Mouse (Mus musculus): Measurements from ENCODE around the gene Fam57a.
A peak's percentile ranks its signal among the peaks of the same experiment; 100 is the strongest.

Fam57a gene

GRCm38 (mm10) chr11:76179495-76180145 lies at the start of gene Fam57a, which contains the start of gene Vps53:
Gene Fam57a (plus strand): TSS chr11:76179671.
Gene Vps53 (minus strand): TSS chr11:76179647.
- DNase-seq: peak; percentile 94

GRCm38 (mm10) chr11:76130859-76131258 lies 48.6 kb upstream of the Fam57a start:
- DNase-seq: no peak

- DNase-seq: no peak
Measured at GRCm38 (mm10) chr11:76135641-76136437, 43.6 kb upstream of the Fam57a start.

- no peak for DNase-seq
Measured at GRCm38 (mm10) chr11:76137996-76138395, 41.5 kb upstream of the Fam57a start.

- no peak for DNase-seq
Measured at GRCm38 (mm10) chr11:76144386-76144785, 35.1 kb upstream of the Fam57a start.

GRCm38 (mm10) chr11:76145169-76145568 lies 34.3 kb upstream of the Fam57a start:
- DNase-seq: no peak

GRCm38 (mm10) chr11:76146187-76147010 lies 33.1 kb upstream of the Fam57a start:
- DNase-seq: no peak

- peak; percentile 30 for DNase-seq
Measured at GRCm38 (mm10) chr11:76148055-76149008, 31.1 kb upstream of the Fam57a start.

GRCm38 (mm10) chr11:76150980-76151379 lies 28.5 kb upstream of the Fam57a start:
- no peak for DNase-seq

GRCm38 (mm10) chr11:76153236-76153951 lies 26.1 kb upstream of the Fam57a start:
- no peak for DNase-seq

GRCm38 (mm10) chr11:76154200-76154599 lies 25.3 kb upstream of the Fam57a start:
- DNase-seq: no peak

GRCm38 (mm10) chr11:76154861-76155260 lies 24.6 kb upstream of the Fam57a start:
- no peak for DNase-seq

GRCm38 (mm10) chr11:76158375-76158774 lies 21.1 kb upstream of the Fam57a start:
- no peak for DNase-seq

GRCm38 (mm10) chr11:76160251-76160650 lies 19.2 kb upstream of the Fam57a start:
- DNase-seq: no peak

GRCm38 (mm10) chr11:76166657-76167056 lies 12.8 kb upstream of the Fam57a start:
- DNase-seq: no peak

GRCm38 (mm10) chr11:76167079-76167765 lies 12.2 kb upstream of the Fam57a start:
- DNase-seq: peak; percentile 71

GRCm38 (mm10) chr11:76168976-76169375 lies 10.5 kb upstream of the Fam57a start:
- DNase-seq: no peak

- no peak for DNase-seq
Measured at GRCm38 (mm10) chr11:76170207-76170606, 9.3 kb upstream of the Fam57a start.

- peak; percentile 57 for DNase-seq
Measured at GRCm38 (mm10) chr11:76178726-76179494, 561 bp upstream of the Fam57a start.

- DNase-seq: no peak
Measured at GRCm38 (mm10) chr11:76180146-76180540, 672 bp downstream of the Fam57a start.
